Mouse (Mus musculus): ENCODE results near the gene Coa3.
A peak's percentile ranks its signal among the peaks of the same experiment; 100 is the strongest.

Coa3 gene

GRCm38 (mm10) chr11:101282896-101283295 is 4.0 kb upstream of the Coa3 start:
- DNase-seq (ENCODE audit: extremely low read depth, low read depth), result no peak

GRCm38 (mm10) chr11:101280837-101281236 is 1.9 kb upstream of the Coa3 start:
- no peak for DNase-seq (ENCODE audit: extremely low read depth, low read depth)

GRCm38 (mm10) chr11:101279193-101279569 is 267 bp upstream of the Coa3 start:
- DNase-seq (ENCODE audit: extremely low read depth, low read depth), result no peak

GRCm38 (mm10) chr11:101277381-101278222 is 1.3 kb downstream of the Coa3 start:
- DNase-seq (ENCODE audit: extremely low read depth, low read depth), result peak; percentile 27

- no peak for DNase-seq (ENCODE audit: extremely low read depth, low read depth)
Observed at GRCm38 (mm10) chr11:101276319-101277070, 2.4 kb downstream of the Coa3 start.

GRCm38 (mm10) chr11:101275309-101275708 is 3.6 kb downstream of the Coa3 start:
- no peak for DNase-seq (ENCODE audit: extremely low read depth, low read depth)

GRCm38 (mm10) chr11:101272446-101272845 is 6.5 kb downstream of the Coa3 start:
- DNase-seq (ENCODE audit: extremely low read depth, low read depth), result no peak

GRCm38 (mm10) chr11:101269577-101270116 is 9.3 kb downstream of the Coa3 start:
- DNase-seq (ENCODE audit: extremely low read depth, low read depth), result no peak

- no peak for DNase-seq (ENCODE audit: extremely low read depth, low read depth)
Observed at GRCm38 (mm10) chr11:101265906-101266305, 13.0 kb downstream of the Coa3 start.

- no peak for DNase-seq (ENCODE audit: extremely low read depth, low read depth)
Observed at GRCm38 (mm10) chr11:101264954-101265471, 13.9 kb downstream of the Coa3 start.

- DNase-seq (ENCODE audit: extremely low read depth, low read depth), result no peak
Observed at GRCm38 (mm10) chr11:101263989-101264280, 15.0 kb downstream of the Coa3 start.

- no peak for DNase-seq (ENCODE audit: extremely low read depth, low read depth)
Observed at GRCm38 (mm10) chr11:101263138-101263988, 15.6 kb downstream of the Coa3 start.

GRCm38 (mm10) chr11:101262272-101262967 is 16.5 kb downstream of the Coa3 start:
- no peak for DNase-seq (ENCODE audit: extremely low read depth, low read depth)

- DNase-seq (ENCODE audit: extremely low read depth, low read depth), result no peak
Observed at GRCm38 (mm10) chr11:101260826-101261380, 18.0 kb downstream of the Coa3 start.

- peak; percentile 59 for DNase-seq (ENCODE audit: extremely low read depth, low read depth)
Observed at GRCm38 (mm10) chr11:101259948-101260825, 18.7 kb downstream of the Coa3 start, which contains the start of gene Wnk4. Wnk4 (plus strand) TSS chr11:101260567.

GRCm38 (mm10) chr11:101259261-101259712 is 19.6 kb downstream of the Coa3 start:
- DNase-seq (ENCODE audit: extremely low read depth, low read depth), result no peak

GRCm38 (mm10) chr11:101255826-101256775 is 22.8 kb downstream of the Coa3 start:
- no peak for DNase-seq (ENCODE audit: extremely low read depth, low read depth)

Data from MEL-GATA-1-ER (cell line).